Comparison of ENCODE assay signal across 8 mouse cellular contexts in the genomic region with DNA sequence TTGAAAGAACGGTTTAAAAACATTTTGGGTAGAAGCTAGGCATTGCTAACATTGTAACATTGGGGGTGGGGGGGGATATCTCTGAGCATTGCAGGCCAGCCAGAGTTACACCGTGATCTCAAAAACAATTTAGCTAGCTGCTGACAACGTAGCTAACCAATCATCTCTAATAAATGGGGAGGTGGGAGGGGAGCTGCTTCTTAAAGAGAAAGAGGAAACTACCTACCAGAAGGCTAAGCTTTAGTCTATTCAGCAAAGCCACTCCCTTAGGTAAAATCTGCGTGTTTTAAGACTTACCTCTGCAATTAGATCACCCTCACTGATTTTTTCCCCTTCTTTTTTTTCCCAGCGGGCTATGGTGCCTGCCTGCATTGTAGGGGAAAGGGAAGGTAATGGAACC. TPM values are rescaled to one million over a fixed set of nuclear protein-coding genes. Genes with fewer than 3 reads are reported as not detected.
DNase-seq lines count a peak whose midpoint lies in the region; ATAC-seq and TF ChIP-seq lines count a peak whose summit lies in the region.

No protein-coding gene starts in this region.

- no peak overlapping the region for H3K27ac ChIP-seq in kidney, postnatal 0 days
- no peak overlapping the region for H3K27ac ChIP-seq in neural tube, embryonic 12.5 days

- peaks cover 9% of the 10 kb centered on the region for H3K36me3 ChIP-seq in kidney, postnatal 0 days (ENCODE audit: insufficient read depth, low read length)
- H3K36me3 ChIP-seq in neural tube, embryonic 12.5 days: peaks cover 30% of the 10 kb centered on the region

- H3K9ac ChIP-seq in kidney, postnatal 0 days (ENCODE audit: low read depth, low read length): peak overlapping the region; percentile 94; the same call in 1 of the 2 replicates
- H3K9ac ChIP-seq in neural tube, embryonic 12.5 days: peak overlapping the region; percentile 90

- peaks cover 4% of the 10 kb centered on the region; the same call in 1 of the 2 replicates for H3K4me1 ChIP-seq in kidney, postnatal 0 days (replicated peaks; ENCODE audit: insufficient read depth, low read length)
- H3K4me1 ChIP-seq in neural tube, embryonic 12.5 days: peaks cover 8% of the 10 kb centered on the region

- no peak for TF ChIP-seq POLR2A in brain, embryonic 14.5 days (IDR thresholded peaks at IDR 0.05; ENCODE audit: borderline replicate concordance, extremely low read depth, insufficient read depth, insufficient read length, poor library complexity, severe bottlenecking)

- DNase-seq in kidney, postnatal 0 days (ENCODE audit: low spot score): peak; percentile 14
- no peak for DNase-seq in kidney, adult 11 months
- peak; percentile 29 for DNase-seq in brain, embryonic 14.5 days (ENCODE audit: low read depth)
- DNase-seq in induced T-regulatory cell, adult 2 months (ENCODE audit: low read depth): peak; percentile 37
- DNase-seq in right cerebral cortex, postnatal 10 days (ENCODE audit: low spot score in 2 of 2): no peak
- DNase-seq in T-cell, adult 2 months (ENCODE audit: low spot score): no peak

- 25% methylated on average over 5 of the region's 5 CpGs for WGBS in kidney, postnatal 0 days
- 32% methylated on average over 5 of the region's 5 CpGs for WGBS in neural tube, embryonic 12.5 days

- peak overlapping the region; percentile 91 for H3K4me3 ChIP-seq in kidney, postnatal 0 days (replicated peaks; ENCODE audit: low read depth, low read length)
- peak overlapping the region; percentile 92 for H3K4me3 ChIP-seq in neural tube, embryonic 12.5 days

- peak overlapping the region; percentile 75 for H3K4me2 ChIP-seq in kidney, postnatal 0 days (ENCODE audit: low read length)
- H3K4me2 ChIP-seq in neural tube, embryonic 12.5 days (replicated peaks): peak overlapping the region; percentile 68

- no peaks in the 10 kb centered on the region for H3K9me3 ChIP-seq in kidney, postnatal 0 days (replicated peaks; ENCODE audit: low read length)
- no peaks in the 10 kb centered on the region for H3K9me3 ChIP-seq in neural tube, embryonic 12.5 days

- ATAC-seq in kidney, postnatal 0 days (replicated peaks; ENCODE audit: low FRiP score, low read depth): no peak
- no peak for ATAC-seq in neural tube, embryonic 12.5 days (ENCODE audit: low FRiP score, low read depth)
- ATAC-seq in inflammation-experienced regulatory T-cells, adult 6 months: no peak

- TF ChIP-seq CTCF in kidney, postnatal 0 days (IDR thresholded peaks at IDR 0.05; ENCODE audit: low read depth): no peak
- TF ChIP-seq CTCF in brain, embryonic 14.5 days (IDR thresholded peaks at IDR 0.05; ENCODE audit: borderline replicate concordance, extremely low read depth, insufficient read depth, insufficient read length): no peak

- H3K27me3 ChIP-seq in kidney, postnatal 0 days (ENCODE audit: insufficient read depth, low read length): no peaks in the 10 kb centered on the region
- H3K27me3 ChIP-seq in neural tube, embryonic 12.5 days (replicated peaks): no peaks in the 10 kb centered on the region

RNA-seq across cellular contexts. Expression of a gene that starts 1.2 kb away (rescaled TPM):
- 84.6 and 86.5 TPM in 2 replicates for polyA plus RNA-seq in kidney, postnatal 0 days (2015; fragmentation: Nextera tagmentation; extraction: Ambion mirVana)
- polyA plus RNA-seq in brain, embryonic 14.5 days (2012; rRNA removed): 25.4 and 32.9 TPM in 2 replicates
- polyA plus RNA-seq in neural tube, embryonic 12.5 days (2016; fragmentation: Nextera tagmentation; extraction: Ambion mirVana): 46.2 and 56.0 TPM in 2 replicates
- polyA plus RNA-seq in inflammation-experienced regulatory T-cells, adult 6 months (2017; shearing (Covaris generic)): 10 to 100 TPM; 11.5 to 20.4 (median 18.7) TPM

RNA-seq across cellular contexts. Expression of a gene that starts 41.1 kb away (rescaled TPM):
- polyA plus RNA-seq in kidney, postnatal 0 days (2015; fragmentation: Nextera tagmentation; extraction: Ambion mirVana): 25.7 and 26.0 TPM in 2 replicates
- polyA plus RNA-seq in brain, embryonic 14.5 days (2012; rRNA removed): 18.4 and 21.5 TPM in 2 replicates
- polyA plus RNA-seq in neural tube, embryonic 12.5 days (2016; fragmentation: Nextera tagmentation; extraction: Ambion mirVana): 30.2 and 30.4 TPM in 2 replicates
- 10 to 100 TPM; 17.6 to 22.9 (median 21.0) TPM for polyA plus RNA-seq in inflammation-experienced regulatory T-cells, adult 6 months (2017; shearing (Covaris generic))

RNA-seq across cellular contexts. Expression of a gene that starts 41.3 kb away (rescaled TPM):
- 5.7 and 7.1 TPM in 2 replicates for polyA plus RNA-seq in kidney, postnatal 0 days (2015; fragmentation: Nextera tagmentation; extraction: Ambion mirVana)
- 4.6 and 5.1 TPM in 2 replicates for polyA plus RNA-seq in brain, embryonic 14.5 days (2012; rRNA removed)
- polyA plus RNA-seq in neural tube, embryonic 12.5 days (2016; fragmentation: Nextera tagmentation; extraction: Ambion mirVana): 5.8 and 8.5 TPM in 2 replicates
- under 1 TPM; 0.31 to 0.67 (median 0.58) TPM for polyA plus RNA-seq in inflammation-experienced regulatory T-cells, adult 6 months (2017; shearing (Covaris generic))

RNA-seq across cellular contexts. Expression of a gene that starts 54.7 kb away (rescaled TPM):
- 406 and 483 TPM in 2 replicates for polyA plus RNA-seq in kidney, postnatal 0 days (2015; fragmentation: Nextera tagmentation; extraction: Ambion mirVana)
- 302 and 372 TPM in 2 replicates for polyA plus RNA-seq in brain, embryonic 14.5 days (2012; rRNA removed)
- 323 and 352 TPM in 2 replicates for polyA plus RNA-seq in neural tube, embryonic 12.5 days (2016; fragmentation: Nextera tagmentation; extraction: Ambion mirVana)
- 100 to 1,000 TPM in 2 of 3 experiments, 10 to 100 TPM in 1; 91.5 to 123 (median 102) TPM for polyA plus RNA-seq in inflammation-experienced regulatory T-cells, adult 6 months (2017; shearing (Covaris generic))

RNA-seq across cellular contexts. Expression of a gene that starts 54.8 kb away (rescaled TPM):
- polyA plus RNA-seq in kidney, postnatal 0 days (2015; fragmentation: Nextera tagmentation; extraction: Ambion mirVana): 599 and 602 TPM in 2 replicates
- polyA plus RNA-seq in brain, embryonic 14.5 days (2012; rRNA removed): 141 and 178 TPM in 2 replicates
- polyA plus RNA-seq in neural tube, embryonic 12.5 days (2016; fragmentation: Nextera tagmentation; extraction: Ambion mirVana): 213 and 215 TPM in 2 replicates
- polyA plus RNA-seq in inflammation-experienced regulatory T-cells, adult 6 months (2017; shearing (Covaris generic)): 100 to 1,000 TPM; 142 to 204 (median 178) TPM

Comparison
In these comparisons a context has a peak if more than half of its experiments do, and no peak if none do; other contexts are left out.
1. DNase-seq: peak in kidney, postnatal 0 days (single experiment), brain, embryonic 14.5 days (single experiment) and induced T-regulatory cell, adult 2 months (single experiment); none in kidney, adult 11 months (single experiment), right cerebral cortex, postnatal 10 days (0 of 2) and T-cell, adult 2 months (single experiment).